Mouse (Mus musculus): Measurements from ENCODE around the gene Spaca3. TPM values are rescaled to one million over a fixed set of nuclear protein-coding genes. Genes with fewer than 3 reads are reported as not detected.
A peak's percentile ranks its signal among the peaks of the same experiment; 100 is the strongest.

The Spaca3 gene
- total and polyA plus RNA-seq, 2 experiments from 2014 or later = not detected

- Histone ChIP-seq H3K4me1 (ENCODE audit: insufficient read depth) (no peaks in the 10 kb centered on the region), H3K36me3 (ENCODE audit: insufficient read depth) (no peaks in the 10 kb centered on the region), H3K27me3 (ENCODE audit: insufficient read depth, low read length) (no peaks in the 10 kb centered on the region), H3K9ac (no peak overlapping the region), H3K4me2 (ENCODE audit: low read depth) (no peak overlapping the region), H3K9me3 (ENCODE audit: low read length) (no peaks in the 10 kb centered on the region), H3K27ac (ENCODE audit: low read depth, low read length) (no peak overlapping the region), H3K4me3 (ENCODE audit: low read depth, low read length) (no peak overlapping the region)
- DNase-seq (peak; percentile 87), ATAC-seq (peak; percentile 56)
- 53% methylated on average over 11 of the region's 11 CpGs for WGBS
- peak; percentile 93 for TF ChIP-seq CTCF (IDR thresholded peaks at IDR 0.05; ENCODE audit: low read depth)
Measured at GRCm38 (mm10) chr11:80818060-80818697, 40.0 kb upstream of the Spaca3 start.

- H3K27me3 ChIP-seq (ENCODE audit: insufficient read depth, low read length) = no peaks in the 10 kb centered on the region
- H3K9me3 ChIP-seq (ENCODE audit: low read length) = no peaks in the 10 kb centered on the region
- H3K4me2 ChIP-seq (ENCODE audit: low read depth) = no peak overlapping the region
- WGBS = 90% methylated on average over 3 of the region's 3 CpGs
- no peak for TF ChIP-seq CTCF (IDR thresholded peaks at IDR 0.05; ENCODE audit: low read depth)
- no peak overlapping the region for H3K4me3 ChIP-seq (ENCODE audit: low read depth, low read length)
- H3K36me3 ChIP-seq (ENCODE audit: insufficient read depth) = no peaks in the 10 kb centered on the region
- H3K4me1 ChIP-seq (ENCODE audit: insufficient read depth) = no peaks in the 10 kb centered on the region
- no peak overlapping the region for H3K27ac ChIP-seq (ENCODE audit: low read depth, low read length)
- no peak for ATAC-seq
- DNase-seq = no peak
- no peak overlapping the region for H3K9ac ChIP-seq
Measured at GRCm38 (mm10) chr11:80820085-80820484, 38.1 kb upstream of the Spaca3 start.

GRCm38 (mm10) chr11:80821296-80821695 is 36.9 kb upstream of the Spaca3 start:
- H3K27ac ChIP-seq (ENCODE audit: low read depth, low read length) = no peak overlapping the region
- DNase-seq (peak; percentile 61), ATAC-seq (peak; percentile 61)
- no peak overlapping the region for H3K4me2 ChIP-seq (ENCODE audit: low read depth)
- no peaks in the 10 kb centered on the region for H3K9me3 ChIP-seq (ENCODE audit: low read length)
- no peak overlapping the region for H3K4me3 ChIP-seq (ENCODE audit: low read depth, low read length)
- H3K27me3 ChIP-seq (ENCODE audit: insufficient read depth, low read length) = no peaks in the 10 kb centered on the region
- H3K4me1 ChIP-seq (ENCODE audit: insufficient read depth) = no peaks in the 10 kb centered on the region
- 50% methylated on average over 14 of the region's 14 CpGs for WGBS
- no peak overlapping the region for H3K9ac ChIP-seq
- no peaks in the 10 kb centered on the region for H3K36me3 ChIP-seq (ENCODE audit: insufficient read depth)
- TF ChIP-seq CTCF (IDR thresholded peaks at IDR 0.05; ENCODE audit: low read depth) = peak; percentile 64

- WGBS = 89% methylated on average over 9 of the region's 9 CpGs
- no peak overlapping the region for H3K27ac ChIP-seq (ENCODE audit: low read depth, low read length)
- no peak for ATAC-seq
- no peak overlapping the region for H3K9ac ChIP-seq
- H3K4me3 ChIP-seq (ENCODE audit: low read depth, low read length) = no peak overlapping the region
- no peaks in the 10 kb centered on the region for H3K9me3 ChIP-seq (ENCODE audit: low read length)
- no peak for DNase-seq
- H3K4me1 ChIP-seq (ENCODE audit: insufficient read depth) = no peaks in the 10 kb centered on the region
- TF ChIP-seq CTCF (IDR thresholded peaks at IDR 0.05; ENCODE audit: low read depth) = peak; percentile 40
- no peaks in the 10 kb centered on the region for H3K27me3 ChIP-seq (ENCODE audit: insufficient read depth, low read length)
- H3K4me2 ChIP-seq (ENCODE audit: low read depth) = no peak overlapping the region
- no peaks in the 10 kb centered on the region for H3K36me3 ChIP-seq (ENCODE audit: insufficient read depth)
Measured at GRCm38 (mm10) chr11:80821794-80822193, 36.4 kb upstream of the Spaca3 start.

- Histone ChIP-seq H3K9ac (no peak overlapping the region), H3K27ac (ENCODE audit: low read depth, low read length) (no peak overlapping the region), H3K4me1 (ENCODE audit: insufficient read depth) (no peaks in the 10 kb centered on the region), H3K4me2 (ENCODE audit: low read depth) (no peak overlapping the region), H3K4me3 (ENCODE audit: low read depth, low read length) (no peak overlapping the region), H3K36me3 (ENCODE audit: insufficient read depth) (no peaks in the 10 kb centered on the region), H3K9me3 (ENCODE audit: low read length) (no peaks in the 10 kb centered on the region), H3K27me3 (ENCODE audit: insufficient read depth, low read length) (no peaks in the 10 kb centered on the region)
- no peak for DNase-seq
- TF ChIP-seq CTCF (IDR thresholded peaks at IDR 0.05; ENCODE audit: low read depth) = no peak
- ATAC-seq = no peak
- WGBS = 85% methylated on average over 2 of the region's 2 CpGs
Measured at GRCm38 (mm10) chr11:80835395-80835794, 22.8 kb upstream of the Spaca3 start.

GRCm38 (mm10) chr11:80835841-80836240 is 22.3 kb upstream of the Spaca3 start:
- no peaks in the 10 kb centered on the region for H3K36me3 ChIP-seq (ENCODE audit: insufficient read depth)
- no peak overlapping the region for H3K9ac ChIP-seq
- H3K4me1 ChIP-seq (ENCODE audit: insufficient read depth) = no peaks in the 10 kb centered on the region
- TF ChIP-seq CTCF (IDR thresholded peaks at IDR 0.05; ENCODE audit: low read depth) = no peak
- H3K9me3 ChIP-seq (ENCODE audit: low read length) = no peaks in the 10 kb centered on the region
- DNase-seq (no peak), ATAC-seq (no peak)
- H3K4me2 ChIP-seq (ENCODE audit: low read depth) = no peak overlapping the region
- H3K4me3 ChIP-seq (ENCODE audit: low read depth, low read length) = no peak overlapping the region
- whole genome bisulfite sequencing = 82% methylated on average over 4 of the region's 4 CpGs
- no peaks in the 10 kb centered on the region for H3K27me3 ChIP-seq (ENCODE audit: insufficient read depth, low read length)
- no peak overlapping the region for H3K27ac ChIP-seq (ENCODE audit: low read depth, low read length)

- ATAC-seq = no peak
Measured at GRCm38 (mm10) chr11:80838724-80839123, 19.4 kb upstream of the Spaca3 start.

More at GRCm38 (mm10) chr11:80838724-80839123, 19.4 kb upstream of the Spaca3 start:
- H3K27ac ChIP-seq (ENCODE audit: low read depth, low read length) = no peak overlapping the region
- no peak overlapping the region for H3K4me3 ChIP-seq (ENCODE audit: low read depth, low read length)
- H3K9ac ChIP-seq = no peak overlapping the region
- H3K27me3 ChIP-seq (ENCODE audit: insufficient read depth, low read length) = no peaks in the 10 kb centered on the region
- TF ChIP-seq CTCF (IDR thresholded peaks at IDR 0.05; ENCODE audit: low read depth) = peak; percentile 49
- 79% methylated on average over 1 of the region's 1 CpGs for WGBS
- no peak overlapping the region for H3K4me2 ChIP-seq (ENCODE audit: low read depth)
- no peak for DNase-seq
- H3K36me3 ChIP-seq (ENCODE audit: insufficient read depth) = no peaks in the 10 kb centered on the region
- no peaks in the 10 kb centered on the region for H3K9me3 ChIP-seq (ENCODE audit: low read length)
- no peaks in the 10 kb centered on the region for H3K4me1 ChIP-seq (ENCODE audit: insufficient read depth)

Measured in forebrain, postnatal 0 days (tissue).